Mouse (Mus musculus) neural tube, embryonic 11.5 days (tissue): ENCODE measurements around the gene Olfr588-ps1. TPM values are rescaled to one million over a fixed set of nuclear protein-coding genes. Genes with fewer than 3 reads are reported as not detected.
"Not testable (repeated sequence)": the region's sequence is repeated elsewhere in the genome, so short reads cannot be mapped to it uniquely, and the experiment has no call there.

Source experiments
- ATAC-seq: fragments of 200-750 bp; cut with Nextera tagmentation; 2 replicates; pipeline ENCODE4 v1.8.0; 2017; ENCODE audit warnings: moderate number of reproducible peaks, mild to moderate bottlenecking, moderate TSS enrichment, moderate library complexity; ENCODE audit not compliant: insufficient read depth, low FRiP score, low TSS enrichment
- DNase-seq: peaks from one replicate; pipeline ENCODE4 v3.0.0-alpha.2; 2015; ENCODE audit warnings: low spot score
- H3K27ac ChIP-seq: fragments of 300-500 bp; sonication (generic); 2 replicates; pipeline ENCODE4 v1.5.1; 2014; ENCODE audit warnings: low read depth, mild to moderate bottlenecking, low read length
- H3K27me3 ChIP-seq: fragments of 300-500 bp; sonication (generic); 2 replicates; pipeline ENCODE4 v1.6.1; 2014; ENCODE audit warnings: mild to moderate bottlenecking, low read length, mixed read lengths; ENCODE audit not compliant: control insufficient read depth, insufficient read depth
- H3K36me3 ChIP-seq: fragments of 300-500 bp; sonication (generic); 2 replicates; pipeline ENCODE4 v1.6.1; 2014; ENCODE audit warnings: mild to moderate bottlenecking, low read length, moderate library complexity, mixed read lengths; ENCODE audit not compliant: control insufficient read depth, insufficient read depth
- H3K4me1 ChIP-seq: fragments of 300-500 bp; sonication (generic); 2 replicates; pipeline ENCODE4 v1.6.1; 2014; ENCODE audit warnings: low read length, mixed read lengths; ENCODE audit not compliant: control insufficient read depth, insufficient read depth
- H3K4me2 ChIP-seq: fragments of 300-500 bp; sonication (generic); 2 replicates; pipeline ENCODE4 v1.6.1; 2014; ENCODE audit warnings: low read depth, mild to moderate bottlenecking, moderate library complexity
- H3K4me3 ChIP-seq: fragments of 300-500 bp; sonication (generic); 2 replicates; pipeline ENCODE4 v1.5.1; 2014; ENCODE audit warnings: low read depth, low read length
- H3K9ac ChIP-seq: fragments of 300-500 bp; sonication (generic); 2 replicates; pipeline ENCODE4 v1.6.1; 2014; ENCODE audit warnings: mild to moderate bottlenecking, low read length
- H3K9me3 ChIP-seq: fragments of 300-500 bp; sonication (generic); 2 replicates; pipeline ENCODE4 v1.6.1; 2016; ENCODE audit warnings: low read length; ENCODE audit not compliant: control insufficient read depth
- WGBS: fragments of 180-500 bp; shearing (Covaris S2); extraction: QIAGEN DNeasy Blood & Tissue Kit; methylation state at CpG from one replicate; pipeline ENCODE4 v1.1.7; 2014; 5-methylcytosine and 5-hydroxymethylcytosine counted together
- polyA plus RNA-seq: library from polyadenylated mRNA; unstranded; fragments of >200 nt; fragmentation: Nextera tagmentation; extraction: Ambion mirVana; gene quantifications from 2 replicates; pipeline ENCODE4 v1.2.1, GENCODE M21; 2014

Gene Olfr588-ps1
- not detected in 2 replicates for polyA plus RNA-seq

DNA sequence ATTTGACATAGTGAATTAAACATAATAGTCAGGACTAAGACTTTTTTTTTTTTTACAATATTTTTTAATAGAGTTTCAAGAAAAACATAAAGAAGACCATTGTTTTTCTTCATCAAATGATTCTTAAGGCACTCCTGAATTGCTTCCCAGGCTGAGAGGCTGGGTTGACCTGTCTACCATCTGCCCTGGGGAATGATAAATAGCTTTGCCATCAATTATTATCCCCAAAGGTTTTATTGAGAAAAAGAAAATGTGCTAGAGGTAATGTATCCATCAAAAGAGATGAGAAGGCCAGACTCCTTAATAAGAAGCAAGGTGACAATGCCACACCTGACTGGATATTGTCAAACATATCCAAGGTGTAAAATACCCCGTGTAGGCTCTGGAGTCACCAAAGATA is at the start of gene Olfr588-ps1:
TSS of gene Olfr588-ps1 (plus strand) at position 301 of the 400 bp plus-strand sequence.
- ATAC-seq, result no peak
- no peak within 1 kb of the TSS for H3K4me3 ChIP-seq
- no peaks in the 10 kb centered on the region for H3K4me1 ChIP-seq
- DNase-seq, result no peak
- H3K27me3 ChIP-seq, result no peaks in the 10 kb centered on the region
- no peak within 1 kb of the TSS for H3K27ac ChIP-seq
- no peak within 1 kb of the TSS for H3K4me2 ChIP-seq
- no peaks in the 10 kb centered on the region for H3K9me3 ChIP-seq
- no peak within 1 kb of the TSS for H3K9ac ChIP-seq
- H3K36me3 ChIP-seq, result no peaks in the 10 kb centered on the region
- 82% methylated on average over 1 of the region's 1 CpGs for WGBS

GRCm38 (mm10) chr7:103097420-103097819 is 43.3 kb upstream of the Olfr588-ps1 start, which contains the start of gene Olfr585:
TSS of gene Olfr585 (plus strand) at chr7:103097720.
- no peak for ATAC-seq
- no peaks in the 10 kb centered on the region for H3K36me3 ChIP-seq
- DNase-seq, result no peak
- H3K4me3 ChIP-seq, result no peak within 1 kb of the TSS
- 93% methylated on average over 1 of the region's 1 CpGs for WGBS
- H3K4me2 ChIP-seq, result no peak within 1 kb of the TSS
- no peak within 1 kb of the TSS for H3K9ac ChIP-seq
- H3K27me3 ChIP-seq, result no peaks in the 10 kb centered on the region
- H3K27ac ChIP-seq, result no peak within 1 kb of the TSS
- H3K9me3 ChIP-seq, result no peaks in the 10 kb centered on the region
- no peaks in the 10 kb centered on the region for H3K4me1 ChIP-seq

- H3K27ac ChIP-seq, result no peak overlapping the region
- no peaks in the 10 kb centered on the region for H3K27me3 ChIP-seq
- no peak overlapping the region for H3K4me3 ChIP-seq
- H3K4me1 ChIP-seq, result no peaks in the 10 kb centered on the region
- no peak overlapping the region for H3K9ac ChIP-seq
- H3K36me3 ChIP-seq, result no peaks in the 10 kb centered on the region
- no peak for DNase-seq
- no peaks in the 10 kb centered on the region for H3K9me3 ChIP-seq
- no peak for ATAC-seq
- no peak overlapping the region for H3K4me2 ChIP-seq
- WGBS, result 50% methylated on average over 3 of the region's 3 CpGs
Measured at GRCm38 (mm10) chr7:103119406-103119805, 21.3 kb upstream of the Olfr588-ps1 start.

- Histone ChIP-seq H3K9ac (no peak within 1 kb of the TSS), H3K36me3 (no peaks in the 10 kb centered on the region), H3K4me3 (no peak within 1 kb of the TSS), H3K4me2 (no peak within 1 kb of the TSS), H3K9me3 (no peaks in the 10 kb centered on the region), H3K27me3 (no peaks in the 10 kb centered on the region), H3K27ac (no peak within 1 kb of the TSS), H3K4me1 (no peaks in the 10 kb centered on the region)
- ATAC-seq (no peak), DNase-seq (no peak)
- 91% methylated on average over 3 of the region's 3 CpGs for WGBS
Measured at GRCm38 (mm10) chr7:103125538-103125937, 15.1 kb upstream of the Olfr588-ps1 start, which contains the start of gene Olfr586. TSS of gene Olfr586 (minus strand) at chr7:103125638.

DNA sequence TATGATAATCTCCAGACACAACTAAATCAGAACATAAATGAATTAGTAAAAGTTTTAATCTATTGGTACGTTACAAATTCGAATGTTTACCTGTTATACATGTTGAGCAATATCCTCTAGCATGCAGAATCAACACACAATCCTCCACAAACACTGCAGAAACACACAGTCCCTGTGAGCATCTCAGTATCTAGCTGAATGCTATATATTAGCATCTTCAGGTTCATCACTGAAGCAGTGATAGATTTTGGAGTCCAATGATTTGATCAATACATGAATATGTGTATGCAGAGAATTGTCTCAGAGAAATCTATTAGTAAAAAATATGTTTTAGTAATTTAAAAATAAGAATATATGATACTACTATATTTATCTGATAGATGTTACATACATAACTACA is 15.6 kb downstream of the Olfr588-ps1 start, which contains the start of gene Olfr589:
TSS of gene Olfr589 (minus strand) at position 101 of the 400 bp plus-strand sequence.
- ATAC-seq (no peak), DNase-seq (no peak)
- Histone ChIP-seq H3K9ac (no peak within 1 kb of the TSS), H3K27me3 (no peaks in the 10 kb centered on the region), H3K27ac (no peak within 1 kb of the TSS), H3K9me3 (no peaks in the 10 kb centered on the region), H3K4me3 (no peak within 1 kb of the TSS), H3K4me1 (no peaks in the 10 kb centered on the region), H3K4me2 (no peak within 1 kb of the TSS), H3K36me3 (no peaks in the 10 kb centered on the region)
- WGBS, result 69% methylated on average over 2 of the region's 2 CpGs

- WGBS, result 85% methylated on average over 5 of the region's 5 CpGs
- Histone ChIP-seq H3K9ac (no peak overlapping the region), H3K4me1 (no peaks in the 10 kb centered on the region), H3K4me3 (no peak overlapping the region), H3K27me3 (no peaks in the 10 kb centered on the region), H3K4me2 (no peak overlapping the region), H3K36me3 (no peaks in the 10 kb centered on the region), H3K27ac (no peak overlapping the region), H3K9me3 (no peaks in the 10 kb centered on the region)
- ATAC-seq, result no peak
- DNase-seq, result no peak
Measured at GRCm38 (mm10) chr7:103169697-103170096, 29.0 kb downstream of the Olfr588-ps1 start.

DNA sequence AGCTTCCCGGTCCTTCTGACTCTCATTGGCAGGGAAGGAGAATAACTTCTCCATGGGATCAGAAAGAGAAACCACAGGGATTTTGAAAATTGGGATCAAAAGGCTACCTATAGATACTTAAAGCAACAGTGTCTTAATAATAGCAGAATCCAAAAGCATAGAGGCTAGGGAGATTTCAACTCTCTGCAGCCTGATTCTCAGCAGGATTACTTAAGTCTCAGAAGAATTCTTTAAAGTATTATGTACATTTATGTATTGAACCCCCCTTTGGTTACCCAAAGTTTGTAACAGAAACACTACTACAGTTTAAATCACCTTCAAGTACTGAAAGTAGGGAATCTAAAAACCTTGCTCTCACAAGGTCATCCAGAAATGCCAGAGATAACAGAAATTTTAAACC is 37.6 kb downstream of the Olfr588-ps1 start, which contains the start of gene Olfr591:
TSS of gene Olfr591 (minus strand) at position 101 of the 400 bp plus-strand sequence.
- ATAC-seq (no peak), DNase-seq (no peak)
- Histone ChIP-seq H3K4me1 (no peaks in the 10 kb centered on the region), H3K36me3 (no peaks in the 10 kb centered on the region), H3K9me3 (no peaks in the 10 kb centered on the region), H3K27me3 (no peaks in the 10 kb centered on the region), H3K4me2 (no peak within 1 kb of the TSS), H3K4me3 (no peak within 1 kb of the TSS), H3K9ac (no peak within 1 kb of the TSS), H3K27ac (no peak within 1 kb of the TSS)
- 87% methylated on average over 1 of the region's 1 CpGs for WGBS

DNA sequence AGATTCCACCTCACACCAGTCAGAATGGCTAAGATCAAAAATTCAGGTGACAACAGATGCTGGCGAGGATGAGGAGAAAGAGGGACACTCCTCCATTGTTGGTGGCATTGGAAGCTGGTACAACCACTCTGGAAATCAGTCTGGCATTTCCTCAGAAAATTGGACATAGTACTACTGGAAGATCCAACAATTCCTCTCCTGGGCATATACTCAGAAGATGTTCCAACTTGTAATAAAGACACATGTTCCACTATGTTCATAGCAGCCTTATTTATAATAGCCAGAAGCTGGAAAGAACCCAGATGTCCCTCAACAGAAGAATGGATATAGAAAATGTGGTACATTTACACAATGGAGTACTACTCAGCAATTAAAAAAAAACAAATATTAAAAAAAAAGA is 43.8 kb downstream of the Olfr588-ps1 start, which contains the start of gene Olfr592:
TSS of gene Olfr592 (plus strand) at position 301 of the 400 bp plus-strand sequence.
- H3K36me3 ChIP-seq, H3K27me3 ChIP-seq, DNase-seq, H3K27ac ChIP-seq, H3K4me3 ChIP-seq, H3K9ac ChIP-seq, ATAC-seq, H3K4me1 ChIP-seq, H3K9me3 ChIP-seq, H3K4me2 ChIP-seq: not testable (repeated sequence)
- WGBS, result 93% methylated on average over 1 of the region's 1 CpGs
